Comparison of ENCODE assay signal across 8 mouse cellular contexts in the genomic region with DNA sequence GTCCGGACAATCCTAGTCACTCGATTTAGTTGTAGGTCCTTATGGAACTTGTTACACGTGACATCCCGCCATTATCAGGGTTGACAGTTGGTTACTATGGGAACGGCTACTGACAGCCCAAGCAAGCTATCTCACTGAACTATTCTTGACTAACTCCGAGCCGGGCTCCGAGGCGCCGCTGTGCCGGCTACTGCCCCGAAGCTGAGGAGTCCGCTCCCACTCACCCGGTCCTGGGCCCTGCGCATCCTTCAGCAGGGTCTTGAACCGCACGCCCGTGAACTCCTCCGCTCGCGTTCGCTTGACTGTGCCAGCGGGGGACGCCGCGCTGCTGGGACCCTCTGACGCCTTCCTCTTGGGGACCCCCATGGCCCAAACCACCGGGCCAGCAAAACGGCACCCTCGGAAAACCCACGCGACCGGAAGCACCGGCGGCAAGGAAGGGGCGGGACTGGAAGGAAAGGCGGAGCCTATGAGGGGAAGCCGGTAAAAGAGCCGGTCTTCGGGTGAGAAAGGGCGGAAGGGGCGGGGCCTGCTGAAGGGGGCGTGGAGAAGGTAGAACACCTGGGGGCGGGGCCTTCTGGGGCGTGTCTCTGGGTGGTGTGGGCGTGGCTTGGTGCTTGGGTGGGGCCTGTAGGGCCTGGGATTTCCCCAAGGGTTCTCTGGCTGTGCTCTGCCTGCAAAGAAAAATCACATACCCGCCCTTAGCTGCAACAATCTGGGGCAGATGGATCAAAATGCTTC. TPM values are rescaled to one million over a fixed set of nuclear protein-coding genes. Genes with fewer than 3 reads are reported as not detected.
DNase-seq lines count a peak whose midpoint lies in the region; ATAC-seq and TF ChIP-seq lines count a peak whose summit lies in the region.

Gene Urb1, minus strand, starts transcription at position 439 of the 741 bp plus-strand sequence.

- no peaks in the 10 kb centered on the region for H3K9me3 ChIP-seq in E14TG2a.4 (ENCODE audit: low read length)
- H3K9me3 ChIP-seq in forebrain, embryonic 12.5 days = no peaks in the 10 kb centered on the region
- no peaks in the 10 kb centered on the region for H3K9me3 ChIP-seq in liver, postnatal 0 days (ENCODE audit: low read length)
- H3K9me3 ChIP-seq in neural tube, embryonic 14.5 days (ENCODE audit: control insufficient read depth, low read length) = no peaks in the 10 kb centered on the region

- under 1% methylated on average over 47 of the region's 47 CpGs for WGBS in forebrain, embryonic 12.5 days
- under 1% methylated on average over 47 of the region's 47 CpGs for WGBS in large intestine, adult 2 months
- WGBS in liver, postnatal 0 days (ENCODE audit: insufficient replicate concordance) = under 1% methylated on average over 46 of the region's 47 CpGs
- whole genome bisulfite sequencing in neural tube, embryonic 14.5 days = under 1% methylated on average over 47 of the region's 47 CpGs

- intact Hi-C loops in heart, postnatal 10 days (cut with DNase I) = loop anchor here (5.0 kb wide), 1 partner anchor 122 kb away; no protein-coding TSS in a partner anchor

- no peak for TF ChIP-seq CTCF in E14TG2a.4 (conservative IDR thresholded peaks at IDR 0.05; ENCODE audit: low read length)
- TF ChIP-seq CTCF in liver, postnatal 0 days (IDR thresholded peaks at IDR 0.05; ENCODE audit: low read depth) = no peak

- peak within 1 kb of the TSS; percentile 100 for H3K4me3 ChIP-seq in E14TG2a.4 (replicated peaks; ENCODE audit: low read length)
- peak within 1 kb of the TSS; percentile 71 for H3K4me3 ChIP-seq in forebrain, embryonic 12.5 days (replicated peaks)
- H3K4me3 ChIP-seq in liver, postnatal 0 days (ENCODE audit: low read depth, low read length) = peak within 1 kb of the TSS; percentile 92
- H3K4me3 ChIP-seq in neural tube, embryonic 14.5 days (ENCODE audit: low read depth, low read length) = peak within 1 kb of the TSS; percentile 72

- H3K27ac ChIP-seq in forebrain, embryonic 12.5 days = peak within 1 kb of the TSS; percentile 73
- H3K27ac ChIP-seq in liver, postnatal 0 days (ENCODE audit: low read depth) = peak within 1 kb of the TSS; percentile 88
- peak within 1 kb of the TSS; percentile 2; the same call in 1 of the 2 replicates for H3K27ac ChIP-seq in neural tube, embryonic 14.5 days (ENCODE audit: low read depth, low read length)

- H3K27me3 ChIP-seq in E14TG2a.4 (ENCODE audit: insufficient read depth, low read length) = no peaks in the 10 kb centered on the region
- no peaks in the 10 kb centered on the region for H3K27me3 ChIP-seq in forebrain, embryonic 12.5 days
- H3K27me3 ChIP-seq in liver, postnatal 0 days (ENCODE audit: insufficient read depth, low read length) = no peaks in the 10 kb centered on the region
- no peaks in the 10 kb centered on the region for H3K27me3 ChIP-seq in neural tube, embryonic 14.5 days (ENCODE audit: control insufficient read depth, insufficient read depth, low read length)

- H3K36me3 ChIP-seq in E14TG2a.4 (ENCODE audit: insufficient read depth, low read length) = peaks cover 33% of the 10 kb centered on the region
- H3K36me3 ChIP-seq in forebrain, embryonic 12.5 days (replicated peaks) = peaks cover 3% of the 10 kb centered on the region; the same call in 1 of the 2 replicates
- no peaks in the 10 kb centered on the region for H3K36me3 ChIP-seq in liver, postnatal 0 days (replicated peaks; ENCODE audit: insufficient read depth, low read length)
- no peaks in the 10 kb centered on the region for H3K36me3 ChIP-seq in neural tube, embryonic 14.5 days (ENCODE audit: control insufficient read depth, insufficient read depth, low read length)

- H3K4me1 ChIP-seq in E14TG2a.4 (replicated peaks; ENCODE audit: low read depth, low read length) = peaks cover 20% of the 10 kb centered on the region
- H3K4me1 ChIP-seq in forebrain, embryonic 12.5 days = peaks cover 10% of the 10 kb centered on the region
- H3K4me1 ChIP-seq in liver, postnatal 0 days (ENCODE audit: insufficient read depth) = peaks cover 17% of the 10 kb centered on the region
- H3K4me1 ChIP-seq in neural tube, embryonic 14.5 days (ENCODE audit: control insufficient read depth, insufficient read depth, low read length) = 0 out of 2 replicates have a peak, but pooled peaks cover 4% of the 10 kb centered on the region

- ATAC-seq in forebrain, embryonic 12.5 days (ENCODE audit: low FRiP score) = peak; percentile 97
- ATAC-seq in liver, postnatal 0 days = peak; percentile 99
- ATAC-seq in neural tube, embryonic 14.5 days (ENCODE audit: low read depth) = peak; percentile 95

- H3K4me2 ChIP-seq in forebrain, embryonic 12.5 days = peak within 1 kb of the TSS; percentile 66
- H3K4me2 ChIP-seq in liver, postnatal 0 days (ENCODE audit: low read depth, low read length) = peak within 1 kb of the TSS; percentile 99
- peak within 1 kb of the TSS; percentile 57 for H3K4me2 ChIP-seq in neural tube, embryonic 14.5 days (ENCODE audit: low read depth, low read length)

- peak within 1 kb of the TSS; percentile 49 for H3K9ac ChIP-seq in forebrain, embryonic 12.5 days
- H3K9ac ChIP-seq in liver, postnatal 0 days (replicated peaks) = peak within 1 kb of the TSS; percentile 78
- peak within 1 kb of the TSS; percentile 48 for H3K9ac ChIP-seq in neural tube, embryonic 14.5 days (replicated peaks; ENCODE audit: low read depth, low read length)

- no peak for TF ChIP-seq EP300 in liver, postnatal 0 days (IDR thresholded peaks at IDR 0.05; ENCODE audit: low read depth)

- DNase-seq in c-Kit-positive CD71-positive TER-119-positive erythroid progenitor cells, embryonic 14.5 days (ENCODE audit: low spot score) = peak; percentile 97
- peak; percentile 98 to 100 for DNase-seq in heart, postnatal 10 days
- DNase-seq in large intestine, adult 2 months (ENCODE audit: low read depth, low spot score) = peak; percentile 92
- peak; percentile 100 for DNase-seq in liver, postnatal 0 days
- DNase-seq in testis, postnatal 10 days (ENCODE audit: low spot score) = peak; percentile 100

RNA-seq across cellular contexts. Expression of gene Urb1, which starts in this region (rescaled TPM):
- 13.6 and 13.9 TPM in 2 replicates for polyA plus RNA-seq in forebrain, embryonic 12.5 days (2016; fragmentation: Nextera tagmentation; extraction: Ambion mirVana)
- 10 to 100 TPM; 10.8 to 11.3 TPM for total RNA-seq in heart, postnatal 10 days (2021)
- 2.7 and 3.6 TPM in 2 replicates for polyA plus RNA-seq in large intestine, adult 2 months (2012; rRNA removed)
- 1.3 and 1.6 TPM in 2 replicates for polyA plus RNA-seq in liver, postnatal 0 days (2015; fragmentation: Nextera tagmentation; extraction: Ambion mirVana)
- polyA plus RNA-seq in neural tube, embryonic 14.5 days (2014; fragmentation: Nextera tagmentation; extraction: Ambion mirVana) = 11.5 and 13.4 TPM in 2 replicates

Comparison
In these comparisons a context has a peak if more than half of its experiments do, and no peak if none do; other contexts are left out.
1. Peak in every context shown above with its lines: DNase-seq, ATAC-seq, H3K4me3 ChIP-seq and H3K27ac ChIP-seq.
2. H3K27ac ChIP-seq: peak in every context shown above with its lines; median percentile 88 in liver, postnatal 0 days; 73 in forebrain, embryonic 12.5 days; 2 in neural tube, embryonic 14.5 days.